Mouse (Mus musculus) lung, adult 10 weeks (tissue): ENCODE measurements around the gene Nxf1. TPM values are rescaled to one million over a fixed set of nuclear protein-coding genes. Genes with fewer than 3 reads are reported as not detected.

ENCODE experiments used
- polyA plus RNA-seq: library from polyadenylated mRNA; stranded (reverse); fragments of 350-450 nt; fragmentation: Illumina TruSeq; extraction: RNeasy Lipid Tissue Mini Kit (QIAGEN cat#74804); gene quantifications from one replicate; pipeline ENCODE4 v1.2.3, GENCODE M21; 2014; ENCODE audit warnings: low read depth, low replicate concordance; ENCODE audit not compliant: insufficient read depth

The Nxf1 gene
- polyA plus RNA-seq = 135 TPM

GRCm38 (mm10) chr19:8756635-8757387, at the start of gene Nxf1:
Gene Nxf1 (plus strand): TSS chr19:8757073.

GRCm38 (mm10) chr19:8722907-8723573, 33.8 kb upstream of the Nxf1 start, which contains the start of gene Slc3a2:
Gene Slc3a2 (minus strand): TSS chr19:8723369.

GRCm38 (mm10) chr19:8735389-8736159, 21.3 kb upstream of the Nxf1 start, which contains the start of gene Wdr74:
Gene Wdr74 (plus strand): TSS chr19:8735827.

GRCm38 (mm10) chr19:8740603-8741002, 16.3 kb upstream of the Nxf1 start, which contains the start of gene 1700092M07Rik:
Gene 1700092M07Rik (plus strand): TSS chr19:8740718.

GRCm38 (mm10) chr19:8741243-8741869, 15.5 kb upstream of the Nxf1 start, which contains the start of gene Stx5a:
Gene Stx5a (plus strand): TSS chr19:8741413.

GRCm38 (mm10) chr19:8770567-8771270, 13.8 kb downstream of the Nxf1 start, which contains the start of gene Tmem223:
Gene Tmem223 (plus strand): TSS chr19:8770996.

GRCm38 (mm10) chr19:8774086-8774835, 17.4 kb downstream of the Nxf1 start, which contains the start of gene Tmem179b:
Gene Tmem179b (minus strand): TSS chr19:8774467.

GRCm38 (mm10) chr19:8786008-8786781, 29.3 kb downstream of the Nxf1 start, which contains the start of gene Taf6l:
Gene Taf6l (minus strand): TSS chr19:8786417.

GRCm38 (mm10) chr19:8798264-8798946, 41.5 kb downstream of the Nxf1 start, which contains the start of gene Polr2g:
Gene Polr2g (minus strand): TSS chr19:8798577.

GRCm38 (mm10) chr19:8802130-8802821, 45.4 kb downstream of the Nxf1 start, which contains the start of gene Zbtb3:
Gene Zbtb3 (plus strand): TSS chr19:8802555.

GRCm38 (mm10) chr19:8818801-8819595, 62.1 kb downstream of the Nxf1 start, which contains the start of gene Ttc9c:
Gene Ttc9c (minus strand): TSS chr19:8819333.

GRCm38 (mm10) chr19:8819596-8820423, 62.9 kb downstream of the Nxf1 start, which contains the start of gene Hnrnpul2:
Gene Hnrnpul2 (plus strand): TSS chr19:8820010.

